Mouse (Mus musculus): ENCODE measurements around the gene Lamc1. TPM values are rescaled to one million over a fixed set of nuclear protein-coding genes. Genes with fewer than 3 reads are reported as not detected.

The Lamc1 gene
- polyA plus RNA-seq (2012; rRNA removed; ENCODE audit: low replicate concordance), result 208 and 227 TPM in 2 replicates

DNA sequence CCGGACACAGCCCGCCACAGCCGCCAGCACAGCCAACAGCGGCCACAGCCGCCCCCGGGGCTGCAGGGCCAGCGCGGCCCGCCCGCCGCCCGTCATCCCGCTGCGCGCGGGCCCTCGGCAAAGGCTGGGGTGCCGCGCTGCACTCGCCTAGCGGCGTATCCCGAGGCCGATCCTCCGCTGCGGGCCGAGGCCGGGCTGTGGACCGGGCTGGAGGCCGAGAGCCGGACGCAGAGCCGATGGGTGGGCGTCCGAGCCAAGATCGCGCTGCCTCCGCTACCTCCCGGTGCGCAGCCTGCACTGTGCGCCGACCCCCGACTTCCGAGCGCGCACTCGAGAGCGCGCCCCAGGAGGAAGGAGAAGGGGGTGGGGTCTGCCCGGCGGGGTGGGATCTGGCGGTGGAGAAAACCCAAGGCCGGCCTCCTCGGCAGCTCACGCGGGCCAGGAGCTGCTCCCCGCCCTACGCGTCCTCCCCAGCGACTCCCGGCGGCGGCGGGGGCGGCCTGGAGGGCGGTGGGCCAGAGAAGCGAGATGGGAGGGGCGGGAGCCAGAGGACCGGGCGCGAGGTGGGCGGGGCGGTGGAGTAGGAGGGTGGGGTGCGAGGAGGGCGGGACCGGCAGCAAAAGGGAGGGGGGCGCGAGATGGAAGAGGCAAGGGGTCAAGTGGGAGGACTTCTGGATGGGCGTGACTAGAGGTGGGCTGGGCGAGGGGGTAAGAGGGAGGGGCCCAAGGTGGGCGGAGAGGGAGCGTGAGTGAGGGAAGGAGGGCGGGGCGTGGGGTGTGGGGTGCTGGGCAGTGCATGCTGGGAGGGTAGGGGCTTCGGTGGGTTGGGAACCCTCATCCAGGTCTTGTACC is at the start of gene Lamc1:
Gene Lamc1 (minus strand): TSS at position 343 of the 852 bp plus-strand sequence.

DNA sequence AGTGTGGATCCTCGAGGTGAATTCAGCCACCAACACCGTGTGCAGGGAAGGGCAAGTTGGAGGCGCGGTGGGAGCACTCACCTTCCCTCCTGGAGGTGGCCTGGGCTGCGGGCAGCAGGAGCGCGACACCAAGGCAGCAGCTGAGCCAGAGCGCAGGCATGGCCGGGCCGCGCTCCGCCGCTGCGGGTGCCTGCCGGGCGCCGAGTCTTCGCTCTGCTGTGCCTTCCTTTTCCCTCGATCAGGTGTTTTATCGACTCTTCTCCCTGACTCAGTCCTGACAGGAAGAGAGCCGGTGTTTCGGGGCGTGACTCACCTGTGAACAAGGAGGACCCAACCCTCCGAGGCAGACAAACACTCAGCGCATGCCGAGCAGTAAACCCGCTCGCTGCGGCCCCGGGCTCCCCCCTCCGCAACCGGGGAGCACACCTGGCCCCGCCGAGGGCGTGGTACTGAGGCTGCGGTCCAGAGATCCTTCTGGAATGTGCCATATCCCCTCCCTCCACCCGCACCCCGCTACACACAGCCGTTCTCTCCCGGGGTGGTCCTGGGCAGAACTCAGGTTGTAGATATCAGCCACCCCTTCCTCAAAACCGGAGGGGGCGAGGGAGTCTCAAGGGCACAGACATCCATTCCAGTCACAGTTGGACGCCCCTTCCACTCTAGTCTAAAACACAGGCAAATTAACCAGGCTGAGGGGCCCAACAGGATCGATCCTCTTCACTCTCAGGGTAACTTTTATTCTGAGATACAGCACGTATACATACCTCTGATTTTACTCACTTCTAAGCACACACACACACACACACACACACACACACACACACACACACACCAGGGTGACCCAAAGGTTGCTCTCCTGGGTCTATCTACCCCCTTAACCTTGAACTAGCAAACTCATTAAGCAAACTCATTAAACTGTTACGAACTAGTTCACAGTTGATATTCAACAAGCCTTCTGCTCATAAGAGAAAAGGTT is 146.5 kb downstream of the Lamc1 start, which contains the start of gene Lamc2:
Gene Lamc2 (minus strand): TSS at position 620 of the 976 bp plus-strand sequence.

Other genes with a start within 250 kb of the Lamc1 start
- 2.8 and 18.6 TPM in 2 replicates for gene Lamc2, start 146.3 kb downstream of the Lamc1 start, polyA plus RNA-seq (2012; rRNA removed; ENCODE audit: low replicate concordance)
- 0.13 TPM in 1 of 2 replicates, not detected in the other for gene Shcbp1l, start 92.4 kb upstream of the Lamc1 start, polyA plus RNA-seq (2012; rRNA removed; ENCODE audit: low replicate concordance)
- gene Dhx9, start 154.9 kb upstream of the Lamc1 start, polyA plus RNA-seq (2012; rRNA removed; ENCODE audit: low replicate concordance), result 13.6 and 24.8 TPM in 2 replicates
- 2.2 and 9.3 TPM in 2 replicates for gene Npl, start 217.3 kb upstream of the Lamc1 start, polyA plus RNA-seq (2012; rRNA removed; ENCODE audit: low replicate concordance)